Mouse (Mus musculus) G1E (cell line): ENCODE results near the gene Lyrm7. TPM values are rescaled to one million over a fixed set of nuclear protein-coding genes. Genes with fewer than 3 reads are reported as not detected.
"Not testable (repeated sequence)": the region's sequence is repeated elsewhere in the genome, so short reads cannot be mapped to it uniquely, and the experiment has no call there.

Experiments
- ATAC-seq: 2 replicates; pipeline ENCODE4 v1.8.0; 2016; ENCODE audit warnings: mild to moderate bottlenecking; ENCODE audit not compliant: insufficient number of reproducible peaks, poor library complexity, low FRiP score, severe bottlenecking; ENCODE audit errors: extremely low read depth
- DNase-seq: peaks from one replicate; pipeline ENCODE4 v3.0.0; 2012; ENCODE audit warnings: low spot score
- H3K27me3 ChIP-seq: 2 replicates; pipeline ENCODE4 v1.6.1; 2012; ENCODE audit warnings: mild to moderate bottlenecking, low read length, inconsistent platforms; ENCODE audit not compliant: insufficient read depth
- H3K36me3 ChIP-seq: replicated peaks from 2 replicates; pipeline ENCODE3; 2012; ENCODE audit warnings: mild to moderate bottlenecking, inconsistent platforms
- H3K4me1 ChIP-seq: 2 replicates; pipeline ENCODE4 v1.6.1; 2012; ENCODE audit warnings: low read depth, low read length, inconsistent platforms, mixed read lengths; ENCODE audit not compliant: insufficient read depth
- H3K4me3 ChIP-seq: 2 replicates; pipeline ENCODE4 v1.5.1; 2012; ENCODE audit warnings: low read depth, mild to moderate bottlenecking, inconsistent platforms, low read length, moderate library complexity, mixed read lengths
- H3K9me3 ChIP-seq: replicated peaks from 2 replicates; pipeline ENCODE4 v1.6.1; 2012; ENCODE audit warnings: inconsistent platforms
- CTCF ChIP-seq: IDR thresholded peaks from 2 replicates; pipeline ENCODE4 v1.5.1; 2012; ENCODE audit warnings: low read depth, low read length, inconsistent platforms, mixed read lengths
- GATA1 ChIP-seq: IDR thresholded peaks from 2 replicates; pipeline ENCODE4 v1.6.1; 2012; ENCODE audit warnings: borderline replicate concordance, low read length, inconsistent platforms, mixed read lengths
- GATA2 ChIP-seq: IDR thresholded peaks from 2 replicates; pipeline ENCODE4 v1.6.1; 2012; ENCODE audit warnings: low read depth, low read length, inconsistent platforms, borderline replicate concordance
- POLR2AphosphoS5 ChIP-seq: IDR thresholded peaks from 2 replicates; pipeline ENCODE4 v1.6.1; 2012; ENCODE audit warnings: low read depth, low read length, inconsistent platforms; ENCODE audit not compliant: insufficient replicate concordance
- TAL1 ChIP-seq: conservative IDR thresholded peaks from 2 replicates; pipeline ENCODE4 v1.6.1; 2012; ENCODE audit warnings: low read depth, low read length, inconsistent platforms, mixed read lengths
- polyA plus RNA-seq: library from polyadenylated mRNA; stranded (reverse); fragments of >175 nt; gene quantifications from 2 replicates; pipeline ENCODE4 v1.2.3, GENCODE M21; 2012
- total RNA-seq, 2 experiments: library from RNA; stranded (forward) in 1 of 2; stranded (reverse) in 1 of 2; fragments of 200-1000 nt in 1 of 2; fragments of >200 nt in 1 of 2; fragmentation: Nextera tagmentation in 1 of 2; gene quantifications; 2 replicates each; pipeline ENCODE4 v1.2.3; 2014 to 2017

Lyrm7 gene
- total and polyA plus RNA-seq, 3 experiments = 0.51 to 9.9 (median 2.5) TPM

DNA sequence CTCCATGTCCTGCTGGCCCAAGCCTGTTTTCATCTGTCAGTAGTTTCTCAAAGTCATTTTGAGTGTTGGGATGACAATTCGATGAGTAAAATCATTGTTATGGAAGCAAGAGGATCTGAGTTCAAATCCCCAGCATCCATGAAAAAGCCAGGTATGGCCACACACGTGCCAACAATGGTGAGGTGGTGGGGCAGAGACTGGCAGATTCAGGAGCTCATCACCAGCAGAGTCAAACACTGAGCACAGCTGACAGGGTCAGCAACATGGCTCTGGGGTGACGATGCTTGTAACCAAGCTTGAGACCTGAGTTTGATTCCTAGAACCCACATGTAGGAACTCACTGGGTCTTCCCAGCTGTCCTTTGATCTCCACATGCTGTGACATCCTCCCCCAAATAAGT lies 44.4 kb upstream of the Lyrm7 start:
- Histone ChIP-seq H3K4me3 (no peak overlapping the region), H3K4me1 (no peaks in the 10 kb centered on the region; the same call in 1 of the 2 replicates), H3K9me3 (no peaks in the 10 kb centered on the region), H3K27me3 (peaks cover 7% of the 10 kb centered on the region; the same call in 1 of the 2 replicates), H3K36me3 (peaks cover 11% of the 10 kb centered on the region)
- no peak for TF ChIP-seq GATA1
- no peak for DNase-seq
- ATAC-seq = no peak

DNA sequence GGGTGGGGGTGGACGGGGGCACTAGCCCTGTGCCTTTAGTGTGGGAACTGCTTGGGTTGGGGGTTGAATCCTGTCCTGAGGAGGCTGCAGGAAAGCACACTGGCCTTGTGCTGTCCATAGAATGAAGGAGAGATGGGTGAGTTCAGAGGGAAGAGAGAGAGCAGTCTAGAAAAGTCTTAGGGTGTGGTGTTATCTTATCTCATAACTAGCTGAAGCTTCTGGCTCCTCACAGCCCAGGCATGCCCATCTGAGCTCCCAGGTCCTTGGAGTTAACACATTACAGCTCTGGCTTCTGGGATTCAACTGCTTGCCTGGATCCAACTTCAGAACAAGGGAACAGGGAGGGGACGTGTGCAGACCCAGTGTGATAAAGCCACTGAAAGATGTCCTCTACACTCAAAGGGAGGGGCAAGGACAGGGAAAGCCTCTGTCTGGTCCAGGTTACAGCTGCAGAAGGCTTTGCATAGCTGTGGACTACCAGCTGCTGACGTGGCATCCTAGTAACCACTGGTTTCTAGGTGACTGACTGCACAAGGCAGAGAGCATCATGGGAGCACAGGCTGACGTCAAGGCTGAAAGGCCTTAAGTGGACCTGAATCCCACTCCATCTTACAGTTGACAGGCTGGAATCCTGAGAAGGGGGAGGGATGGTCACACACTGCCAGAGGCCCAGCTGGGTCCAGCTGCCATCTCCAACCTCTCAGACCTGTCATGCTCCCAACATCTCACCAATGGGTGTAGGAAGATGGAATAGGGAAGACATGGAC lies 43.4 kb upstream of the Lyrm7 start:
- Histone ChIP-seq H3K27me3 (peaks cover 13% of the 10 kb centered on the region), H3K4me1 (no peaks in the 10 kb centered on the region; the same call in 1 of the 2 replicates), H3K36me3 (peaks cover 1% of the 10 kb centered on the region), H3K9me3 (no peaks in the 10 kb centered on the region), H3K4me3 (no peak overlapping the region)
- ATAC-seq (no peak), DNase-seq (no peak)
- TF ChIP-seq POLR2AphosphoS5 = no peak

DNA sequence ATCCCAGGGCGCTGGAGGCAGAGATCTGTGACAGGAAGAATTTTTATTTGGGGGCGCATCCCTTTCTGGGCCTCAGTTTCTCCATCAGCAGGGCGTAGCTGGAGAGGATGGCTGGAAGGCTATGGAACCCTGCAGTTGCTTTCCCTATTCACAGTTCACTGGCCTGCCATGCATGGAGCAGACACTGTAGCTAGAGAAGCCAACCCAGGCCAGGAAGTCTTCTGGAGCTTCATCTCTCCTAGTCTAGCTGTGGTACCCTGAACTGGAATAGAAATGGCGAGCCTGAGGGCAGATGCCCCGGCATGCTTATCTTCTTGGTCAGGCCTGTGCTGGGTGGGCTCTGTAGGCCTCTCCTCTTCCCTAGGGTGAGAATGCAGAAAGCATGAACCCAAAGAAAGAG lies 42.6 kb upstream of the Lyrm7 start:
- no peak for TF ChIP-seq GATA2
- TF ChIP-seq TAL1 = no peak
- TF ChIP-seq GATA1 = no peak
- TF ChIP-seq CTCF = no peak
- TF ChIP-seq POLR2AphosphoS5 = no peak
- Histone ChIP-seq H3K4me3 (no peak overlapping the region), H3K36me3 (no peaks in the 10 kb centered on the region), H3K9me3 (no peaks in the 10 kb centered on the region), H3K4me1 (no peaks in the 10 kb centered on the region; the same call in 1 of the 2 replicates), H3K27me3 (peaks cover 13% of the 10 kb centered on the region)
- ATAC-seq = no peak
- DNase-seq = no peak

DNA sequence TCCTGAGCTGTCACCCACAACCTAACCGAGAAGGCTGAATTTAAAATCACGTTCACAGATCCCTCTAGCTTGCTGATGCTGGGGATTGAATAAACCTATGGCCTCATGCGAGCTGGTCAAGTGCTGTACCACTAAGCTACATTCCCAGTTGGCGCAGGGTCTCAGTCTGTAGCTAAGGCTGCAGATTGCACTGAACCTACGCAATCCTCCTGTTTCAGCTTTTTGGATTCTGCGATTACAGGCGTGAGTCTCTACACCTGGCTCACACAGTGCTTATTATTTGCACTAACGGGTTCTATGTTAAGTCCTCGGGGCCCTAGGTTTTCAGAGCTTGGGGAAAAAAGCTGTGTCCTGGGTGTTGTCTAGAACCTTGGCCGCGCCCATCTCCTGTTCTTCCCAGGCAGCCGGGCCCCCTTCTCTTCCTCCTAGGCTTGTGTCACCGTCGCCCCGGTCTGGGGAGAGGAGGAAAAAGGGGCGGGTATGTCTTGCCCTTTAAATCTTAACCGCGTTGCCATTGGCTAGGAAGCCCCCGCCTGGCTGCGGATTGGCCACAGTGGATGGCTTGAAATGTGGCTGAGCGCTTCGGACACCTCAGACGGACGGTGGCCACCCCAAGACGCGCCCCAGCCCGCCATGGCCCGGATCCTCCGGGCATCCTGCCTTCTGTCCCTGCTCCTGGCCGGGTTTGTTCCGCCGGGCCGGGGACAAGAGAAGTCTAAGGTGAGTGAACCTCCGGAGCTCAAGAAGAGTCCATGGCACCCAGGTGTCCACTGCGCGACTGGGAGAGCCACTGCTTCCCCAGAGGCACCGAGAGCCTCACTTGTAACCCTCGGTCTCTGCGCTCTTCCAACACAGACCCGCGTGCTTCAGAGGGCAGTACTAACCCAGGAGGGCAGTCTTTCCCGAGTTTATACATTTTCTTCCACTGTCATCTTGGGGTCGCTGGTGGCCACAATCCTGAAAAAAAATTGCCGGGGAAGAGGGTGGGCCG lies 41.9 kb upstream of the Lyrm7 start, which contains the start of gene Gpx3:
Gene Gpx3 (plus strand): TSS at position 121 of the 991 bp plus-strand sequence.
- no peak for ATAC-seq
- H3K36me3 ChIP-seq = no peaks in the 10 kb centered on the region
- TF ChIP-seq GATA1 (no peak), POLR2AphosphoS5 (no peak), GATA2 (no peak), TAL1 (no peak), CTCF (no peak)
- H3K4me1 ChIP-seq = no peaks in the 10 kb centered on the region; the same call in 1 of the 2 replicates
- H3K27me3 ChIP-seq = peaks cover 13% of the 10 kb centered on the region
- DNase-seq = no peak
- H3K4me3 ChIP-seq = no peak within 1 kb of the TSS
- no peaks in the 10 kb centered on the region for H3K9me3 ChIP-seq

DNA sequence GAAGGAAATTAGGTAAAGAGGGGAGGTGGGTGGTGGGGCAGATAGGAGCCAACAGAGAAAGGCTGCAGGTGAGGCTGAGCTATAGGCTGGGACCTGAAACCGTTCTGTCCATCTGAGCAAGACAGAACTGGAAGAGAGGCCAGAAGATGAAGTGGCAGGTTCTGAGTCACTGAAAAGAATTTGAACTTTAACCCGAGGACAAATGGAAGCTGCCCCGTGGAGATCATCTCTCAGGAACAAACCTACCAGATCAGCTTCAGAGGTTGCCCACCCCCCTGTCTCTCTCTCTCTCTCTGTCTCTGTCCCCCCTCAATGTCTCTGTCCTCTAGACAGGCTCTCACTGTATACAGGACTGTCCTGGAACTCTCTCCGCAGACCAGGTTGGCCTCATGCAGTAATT lies 38.9 kb upstream of the Lyrm7 start:
- Histone ChIP-seq H3K4me1 (no peaks in the 10 kb centered on the region; the same call in 1 of the 2 replicates), H3K36me3 (no peaks in the 10 kb centered on the region)
- TF ChIP-seq POLR2AphosphoS5 (no peak), TAL1 (no peak), GATA2 (no peak)

DNA sequence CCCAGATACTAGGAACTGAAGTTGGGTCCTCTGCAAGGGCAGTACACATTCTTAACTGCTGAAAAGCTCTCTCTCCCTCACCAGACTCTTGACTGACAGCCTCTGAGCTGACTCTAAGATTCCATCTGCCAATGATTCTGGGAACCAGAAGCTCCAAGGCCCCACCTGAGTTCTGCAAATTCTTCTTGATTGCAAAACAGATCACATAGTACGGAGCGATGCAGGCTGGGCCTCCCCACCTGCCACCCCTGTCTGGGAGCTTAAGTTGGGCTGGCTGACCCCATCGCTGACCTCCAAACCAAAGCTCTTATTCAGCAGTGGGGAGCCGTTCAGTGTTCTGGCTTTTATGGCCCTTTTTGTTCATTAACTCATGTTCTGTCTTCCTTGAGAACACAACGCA lies 36.8 kb upstream of the Lyrm7 start:
- TF ChIP-seq GATA2 (no peak), CTCF (no peak), POLR2AphosphoS5 (no peak), TAL1 (no peak), GATA1 (no peak)
- H3K9me3 ChIP-seq = no peaks in the 10 kb centered on the region
- no peak overlapping the region for H3K4me3 ChIP-seq
- H3K36me3 ChIP-seq = no peaks in the 10 kb centered on the region
- no peaks in the 10 kb centered on the region for H3K4me1 ChIP-seq
- no peak for DNase-seq
- peaks cover 17% of the 10 kb centered on the region for H3K27me3 ChIP-seq
- ATAC-seq = no peak

More for the DNA sequence above, 38.9 kb upstream of the Lyrm7 start:
- DNase-seq (no peak), ATAC-seq (no peak)
- Histone ChIP-seq H3K9me3 (no peaks in the 10 kb centered on the region), H3K27me3 (peaks cover 19% of the 10 kb centered on the region), H3K4me3 (no peak overlapping the region)

DNA sequence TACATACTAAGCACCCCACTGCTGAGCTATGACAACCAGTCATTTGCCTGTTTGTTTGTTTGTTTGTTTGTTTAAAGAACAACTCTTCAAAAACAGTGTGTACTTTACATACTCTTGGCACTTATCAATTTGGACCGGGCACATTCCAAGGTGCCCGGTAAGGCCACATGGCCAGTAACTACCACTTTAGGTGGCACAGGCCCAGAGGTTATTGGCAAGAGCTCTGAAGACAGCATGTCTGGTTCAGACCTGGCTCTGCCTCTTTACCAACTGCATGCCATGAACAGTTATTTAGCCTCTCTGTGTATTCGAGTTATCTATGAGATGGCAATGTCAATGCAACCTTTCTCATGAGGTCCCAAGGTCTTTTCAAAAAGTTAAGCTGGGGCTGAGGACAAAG lies 35.9 kb upstream of the Lyrm7 start:
- H3K9me3 ChIP-seq, ATAC-seq, DNase-seq, H3K36me3 ChIP-seq, H3K4me1 ChIP-seq, H3K4me3 ChIP-seq: not testable (repeated sequence)
- H3K27me3 ChIP-seq = peaks cover 23% of the 10 kb centered on the region
